Mouse (Mus musculus) lung, adult 2 months (tissue): ENCODE measurements at regions not wholly inside any gene's neighbourhood (a gene's known extent, or its start where the extent isn't known, plus 50 kb on each side); places are given as distances from the start of the nearest gene placed in this dataset.

Experiments
- CTCF ChIP-seq: fragments of 200-500 bp; IDR thresholded peaks from 2 replicates; pipeline ENCODE4 v1.5.1; 2011; ENCODE audit warnings: mild to moderate bottlenecking, low read length, control low read depth; ENCODE audit not compliant: insufficient read depth
- POLR2A ChIP-seq: fragments of 200-500 bp; IDR thresholded peaks from 2 replicates; pipeline ENCODE4 v1.6.1; 2011; ENCODE audit warnings: low read depth, mild to moderate bottlenecking, control low read depth, low read length, borderline replicate concordance; ENCODE audit errors: extremely low read depth

DNA sequence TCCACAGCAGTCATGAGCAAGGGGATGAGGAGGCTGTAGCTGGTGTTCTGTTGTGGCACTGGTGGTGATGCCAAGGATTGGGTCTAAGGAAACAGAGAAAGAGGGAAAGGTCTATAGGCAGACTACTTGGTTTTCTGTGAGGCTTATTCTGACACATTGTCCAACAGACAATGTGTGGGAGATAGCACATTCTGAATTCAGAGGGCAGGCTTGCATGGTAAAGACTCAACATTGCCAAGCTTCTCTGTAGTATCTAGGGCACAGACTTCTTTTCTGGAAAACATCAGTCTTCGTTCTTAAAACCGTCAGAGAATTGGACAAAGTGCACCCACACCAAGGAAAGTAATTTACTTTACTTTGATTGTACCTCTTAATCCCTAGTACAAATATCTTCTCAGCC is 218.7 kb upstream of the Tenm4 start:
- TF ChIP-seq CTCF, result no peak
- TF ChIP-seq POLR2A, result no peak
